Mouse (Mus musculus) brain, adult 2 months (tissue): ENCODE results near the gene Prickle2.

Experiments
- DNase-seq: peaks from one replicate; pipeline ENCODE4 v3.0.0; 2011; ENCODE audit warnings: low read depth, low spot score

Prickle2 gene

DNA sequence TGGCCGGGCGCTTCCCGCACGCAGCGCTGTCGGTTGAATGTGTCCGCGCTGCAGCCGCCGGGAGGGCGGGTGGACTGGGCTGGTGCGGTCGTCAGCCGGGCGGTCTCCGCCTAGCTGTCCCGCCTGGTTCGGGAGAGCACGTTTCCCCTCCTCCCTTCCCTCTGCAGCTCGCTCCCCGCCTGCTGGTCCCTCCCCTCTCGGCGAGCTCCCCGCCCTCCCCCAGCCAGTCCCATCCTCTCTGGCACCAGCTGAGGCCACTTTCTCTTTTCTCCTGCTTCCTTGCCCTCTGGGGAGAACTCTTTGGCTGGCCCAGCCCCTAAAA is at the start of gene Prickle2:
Gene Prickle2 (minus strand): TSS at position 11 of the 322 bp plus-strand sequence.
- DNase-seq, result peak; percentile 88

DNA sequence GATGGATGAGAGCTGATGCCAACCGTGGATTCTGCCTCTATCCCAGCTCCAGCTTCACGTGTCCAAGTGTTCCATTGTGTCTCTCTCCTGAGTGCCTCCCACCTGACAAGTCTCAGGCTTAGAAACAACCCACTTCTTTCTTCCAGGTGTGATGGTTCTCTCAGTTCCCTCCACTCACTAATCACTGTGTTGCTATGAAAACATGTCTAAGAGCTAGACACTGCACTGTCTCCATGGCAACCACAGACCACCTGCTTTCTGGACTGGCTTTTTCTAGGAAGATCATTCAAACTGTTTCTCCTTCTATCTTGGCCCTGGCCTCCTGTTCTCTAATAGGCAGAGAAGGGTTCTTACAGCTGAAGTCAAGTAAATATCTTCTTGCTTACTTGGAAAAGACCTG is 46.8 kb upstream of the Prickle2 start:
- DNase-seq, result peak; percentile 72

DNA sequence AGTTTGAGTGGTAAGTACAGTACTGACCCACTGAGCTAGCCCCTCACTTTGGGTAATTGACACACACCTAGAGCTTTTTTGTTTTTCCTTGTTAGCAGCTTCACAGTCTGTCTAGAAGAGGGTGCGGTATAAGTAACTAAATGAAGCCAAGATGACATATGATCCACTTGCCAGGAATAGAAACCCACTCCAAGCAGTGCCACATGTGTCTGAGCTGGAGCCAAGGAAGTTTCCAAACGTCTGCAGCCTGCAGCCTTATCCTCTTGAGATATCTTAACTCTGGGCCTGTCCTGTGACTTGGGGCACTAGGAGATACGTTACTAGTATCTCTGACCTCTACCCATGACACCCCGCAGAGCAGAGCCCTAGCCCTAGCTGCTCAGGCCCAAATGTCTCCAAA is 43.5 kb upstream of the Prickle2 start:
- DNase-seq, result peak; percentile 76

DNA sequence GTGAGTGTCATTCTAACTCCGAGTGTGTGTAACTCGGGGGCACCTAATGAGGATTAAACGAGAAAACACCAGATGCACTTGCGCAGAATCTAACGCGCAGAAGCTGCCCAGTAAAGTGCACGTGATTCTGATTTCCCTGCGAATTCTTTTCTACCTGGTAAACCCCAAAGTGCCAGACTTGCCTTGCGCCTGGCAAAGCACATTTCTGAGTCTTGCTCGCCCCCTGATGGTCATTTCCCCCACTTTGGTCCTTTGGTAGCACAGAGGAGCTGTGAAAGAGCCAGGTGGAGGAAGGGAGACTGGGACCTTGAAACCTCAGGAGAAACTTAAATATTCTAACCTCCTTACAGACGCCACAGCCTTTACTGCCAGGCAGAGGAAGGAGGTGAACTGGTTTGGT is 37.6 kb upstream of the Prickle2 start:
- peak; percentile 90 for DNase-seq

DNA sequence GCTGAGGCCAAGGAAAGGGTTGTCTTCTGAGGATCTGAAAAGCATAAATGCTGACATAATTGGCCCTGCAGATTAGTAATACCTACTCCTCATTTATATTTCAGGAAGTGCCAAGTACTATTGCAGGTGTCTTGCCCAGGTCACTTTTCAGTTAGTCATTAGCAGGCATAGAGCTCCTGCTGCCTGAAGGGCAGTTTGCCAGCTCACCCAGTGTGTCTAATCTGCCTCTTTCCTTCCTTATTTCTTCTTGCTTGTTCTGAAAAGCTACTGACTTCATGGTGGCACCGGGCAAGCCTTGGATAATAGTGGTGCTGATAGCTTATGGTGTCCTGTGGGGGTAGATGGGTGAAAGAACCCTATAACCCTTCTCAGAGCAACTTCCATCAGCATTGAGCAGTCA is 31.2 kb upstream of the Prickle2 start:
- no peak for DNase-seq

DNA sequence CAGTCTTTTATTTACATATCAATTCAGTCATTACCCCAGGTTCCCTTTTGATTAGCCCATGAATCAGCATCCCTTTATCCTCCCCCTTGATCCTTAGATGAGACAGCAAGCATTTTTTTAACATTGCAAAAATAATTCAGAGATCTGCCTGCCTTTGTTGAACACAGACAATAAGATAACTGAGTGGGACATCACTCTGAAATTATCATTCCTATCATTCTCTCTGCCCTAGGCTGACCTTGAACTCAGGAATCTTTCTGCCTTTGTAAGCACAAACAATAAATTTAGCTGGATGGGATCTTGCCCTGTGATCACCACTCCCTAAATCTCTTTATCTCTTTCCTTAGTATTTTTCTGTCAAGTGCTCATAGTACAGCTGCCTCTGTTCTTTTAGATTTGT is 27.7 kb upstream of the Prickle2 start:
- DNase-seq, result no peak

DNA sequence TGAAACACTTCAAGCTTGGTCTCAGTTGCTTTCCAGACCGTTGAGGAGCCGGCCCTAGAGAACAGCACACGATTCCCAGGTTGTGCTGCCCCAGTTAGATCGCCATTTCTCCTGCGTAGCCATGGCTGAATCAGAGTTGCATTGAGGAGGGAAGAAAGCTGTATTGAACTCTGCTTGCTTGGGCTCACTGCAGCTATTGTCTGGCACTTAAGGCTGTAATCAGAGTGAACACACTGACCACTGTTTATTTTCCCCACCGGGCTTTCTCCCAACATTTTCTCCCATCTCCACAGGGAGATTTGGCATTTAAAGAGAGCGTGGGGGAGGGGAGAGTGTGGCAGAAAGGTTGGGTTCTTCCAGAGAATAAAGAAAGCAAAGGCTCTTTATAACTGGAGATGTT is 22.6 kb upstream of the Prickle2 start:
- DNase-seq, result peak; percentile 80

- DNase-seq, result peak; percentile 92
Observed at GRCm38 (mm10) chr6:92728084-92728483, 22.1 kb upstream of the Prickle2 start.

- DNase-seq, result peak; percentile 51
Observed at GRCm38 (mm10) chr6:92727351-92727986, 21.5 kb upstream of the Prickle2 start.

- no peak for DNase-seq
Observed at GRCm38 (mm10) chr6:92726121-92726520, 20.2 kb upstream of the Prickle2 start.

DNA sequence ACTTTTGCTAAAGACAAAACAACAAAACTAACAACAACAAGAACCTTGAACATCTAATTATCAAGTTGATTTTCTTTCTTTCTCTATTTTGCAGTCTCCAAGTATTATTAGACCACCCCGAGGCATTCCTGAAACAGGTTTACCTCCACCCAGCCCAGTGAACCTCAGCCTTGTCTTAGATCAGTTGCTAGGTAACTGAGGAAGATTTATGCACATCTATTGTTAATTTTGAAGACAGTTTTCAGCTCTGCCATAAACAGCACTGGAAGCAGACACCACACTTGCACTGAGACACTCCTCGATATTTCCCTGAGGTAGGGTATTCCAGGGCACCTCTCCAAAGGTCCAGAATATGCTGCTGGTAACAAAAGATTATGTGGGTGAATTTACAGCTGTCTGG is 18.4 kb upstream of the Prickle2 start:
- no peak for DNase-seq

DNA sequence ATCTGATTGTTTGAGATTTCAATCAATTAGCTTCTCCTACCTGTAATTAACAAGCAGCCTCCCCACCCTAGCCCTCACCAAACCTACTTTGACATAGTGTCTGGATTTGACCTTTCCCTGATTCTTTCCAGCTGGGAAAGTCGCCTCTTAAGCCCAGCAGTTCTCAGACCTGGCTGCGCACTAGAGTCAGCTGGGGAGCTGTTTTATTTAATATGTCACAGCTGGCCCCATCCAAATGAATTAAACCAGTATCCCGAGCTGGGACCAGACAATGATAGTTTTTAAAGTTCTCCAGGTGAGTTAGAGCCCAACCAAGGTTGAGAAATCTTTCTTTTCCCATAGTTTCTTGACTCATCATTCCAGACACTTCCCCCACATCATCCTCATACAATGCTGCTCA is 9.9 kb upstream of the Prickle2 start:
- no peak for DNase-seq

GRCm38 (mm10) chr6:92714748-92715147 is 8.8 kb upstream of the Prickle2 start:
- no peak for DNase-seq

- DNase-seq, result peak; percentile 40
Observed at GRCm38 (mm10) chr6:92708137-92708536, 2.2 kb upstream of the Prickle2 start.

- peak; percentile 39 for DNase-seq
Observed at GRCm38 (mm10) chr6:92705353-92706144, 406 bp downstream of the Prickle2 start.

DNA sequence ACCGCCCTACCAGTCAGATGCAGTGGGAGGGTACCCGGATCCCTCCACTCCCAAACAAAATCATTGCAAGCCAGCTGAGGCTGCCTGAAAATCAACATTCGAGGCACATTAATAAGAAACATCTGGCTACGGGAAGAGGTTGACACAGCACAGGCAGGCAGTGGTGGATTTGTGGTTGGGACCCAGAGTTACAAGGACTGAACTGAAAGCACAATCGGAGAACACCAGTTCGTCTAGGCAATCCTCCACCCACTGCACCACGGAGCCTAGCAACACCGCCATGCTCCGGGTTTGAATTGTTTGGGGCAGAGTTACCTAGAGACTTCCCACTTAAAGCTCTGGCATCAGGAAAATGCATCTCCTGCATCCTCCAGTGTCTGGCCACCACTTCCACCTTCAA is 1.1 kb downstream of the Prickle2 start:
- peak; percentile 58 for DNase-seq

DNA sequence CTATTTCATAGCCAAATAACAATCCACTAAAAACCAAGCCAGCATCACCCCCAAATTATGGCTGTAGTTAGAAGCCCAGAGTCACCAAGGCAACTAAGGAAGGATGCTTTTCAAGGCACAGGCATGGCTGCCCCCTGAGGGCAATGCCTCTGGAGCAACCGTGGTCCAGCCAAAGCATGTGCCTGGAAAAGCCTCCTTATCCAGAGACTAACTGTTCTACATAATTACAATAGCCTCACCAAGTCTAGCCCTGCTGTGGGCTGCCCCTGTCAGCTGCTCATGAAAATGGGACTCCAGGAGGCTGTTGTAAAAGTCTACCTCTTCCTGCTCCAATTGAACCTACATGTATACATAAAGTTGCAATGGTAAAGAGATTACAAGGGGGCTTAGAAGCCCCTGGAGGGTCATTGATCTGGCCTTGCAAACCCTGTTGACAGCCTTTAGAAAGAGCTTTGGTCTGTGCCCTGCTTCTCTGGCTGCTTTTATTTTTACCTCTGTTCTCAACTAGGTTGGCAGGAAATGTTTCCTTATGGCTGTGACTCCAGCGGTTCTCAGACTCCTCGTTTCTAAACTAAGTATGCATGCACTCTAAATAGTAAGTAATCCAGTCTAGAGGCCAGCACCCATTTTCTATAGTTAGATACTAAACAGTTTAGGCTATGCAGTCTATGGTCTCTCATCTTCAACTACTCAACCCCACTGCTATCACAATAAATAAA is 6.3 kb downstream of the Prickle2 start:
- DNase-seq, result peak; percentile 36

DNA sequence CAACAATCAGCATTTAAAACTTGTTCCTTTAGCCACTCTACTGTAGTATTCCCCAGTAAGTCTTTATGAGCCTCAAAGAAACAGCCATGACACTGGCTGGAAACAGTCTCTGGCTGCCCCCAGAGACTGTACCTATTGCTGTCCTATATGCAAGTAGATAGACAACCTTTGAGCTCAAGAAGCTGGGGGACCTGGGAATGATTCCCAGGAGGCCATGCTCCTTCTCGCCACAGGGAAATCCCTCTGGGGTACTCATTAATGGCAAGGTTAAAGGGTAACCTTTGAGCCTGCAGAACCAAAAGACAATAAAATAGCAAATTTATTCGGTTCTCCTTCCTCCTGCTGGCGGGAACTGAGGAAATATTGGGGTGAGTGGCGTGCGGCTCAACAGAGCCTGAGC is 8.1 kb downstream of the Prickle2 start:
- no peak for DNase-seq

DNA sequence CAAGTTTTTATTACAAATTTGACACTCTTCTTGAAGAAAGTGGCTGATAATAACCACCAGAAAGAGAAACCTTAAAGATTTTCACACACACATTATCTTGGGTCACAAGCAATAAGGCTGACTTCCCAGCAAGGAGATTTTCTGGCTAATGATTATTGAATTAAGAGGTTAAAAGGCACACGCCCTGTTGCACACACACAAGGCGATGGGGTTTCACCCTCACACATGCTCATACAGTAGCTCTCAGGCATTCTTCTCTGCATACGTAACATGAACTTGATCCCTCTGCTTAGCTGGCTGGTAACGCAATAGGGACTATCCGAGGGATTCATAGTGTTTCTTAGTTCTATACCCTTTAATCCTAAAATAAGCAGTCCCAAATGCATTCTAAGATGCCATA is 18.6 kb downstream of the Prickle2 start:
- no peak for DNase-seq

- no peak for DNase-seq
Observed at GRCm38 (mm10) chr6:92674394-92674925, 31.5 kb downstream of the Prickle2 start.

- DNase-seq, result peak; percentile 61
Observed at GRCm38 (mm10) chr6:92670518-92671147, 35.3 kb downstream of the Prickle2 start.

GRCm38 (mm10) chr6:92669623-92670022 is 36.3 kb downstream of the Prickle2 start:
- peak; percentile 36 for DNase-seq
